Mouse (Mus musculus) liver, adult 2 months (tissue): ENCODE data around the gene Msrb3. TPM values are rescaled to one million over a fixed set of nuclear protein-coding genes. Genes with fewer than 3 reads are reported as not detected.

Experiments
- DNase-seq: peaks from one replicate; pipeline ENCODE4 v3.0.0-alpha.2; 2011; ENCODE audit warnings: low read depth, low spot score; ENCODE audit errors: extremely low read depth
- H3K27ac ChIP-seq: fragments of 200-500 bp; replicated peaks from 2 replicates; pipeline ENCODE4 v1.5.1; 2012; ENCODE audit warnings: low read depth, mild to moderate bottlenecking, control low read depth, inconsistent platforms, low read length; ENCODE audit not compliant: insufficient read depth
- H3K27me3 ChIP-seq: fragments of 200-500 bp; 2 replicates; pipeline ENCODE4 v1.6.1; 2012; ENCODE audit warnings: mild to moderate bottlenecking, moderate library complexity, low read length, inconsistent platforms; ENCODE audit not compliant: control insufficient read depth, insufficient read depth
- H3K36me3 ChIP-seq: fragments of 200-500 bp; 2 replicates; pipeline ENCODE4 v1.6.1; 2012; ENCODE audit warnings: low read length, inconsistent platforms; ENCODE audit not compliant: control insufficient read depth, insufficient read depth
- H3K4me1 ChIP-seq: fragments of 200-500 bp; 2 replicates; pipeline ENCODE4 v1.6.1; 2011; ENCODE audit warnings: low read length; ENCODE audit not compliant: control insufficient read depth, insufficient read depth
- H3K4me3 ChIP-seq: fragments of 200-500 bp; 2 replicates; pipeline ENCODE4 v1.5.1; 2011; ENCODE audit warnings: low read depth, mild to moderate bottlenecking, control low read depth, low read length, moderate library complexity; ENCODE audit not compliant: insufficient read depth
- H3K79me2 ChIP-seq: fragments of 200-500 bp; 2 replicates; pipeline ENCODE4 v1.6.1; 2012; ENCODE audit warnings: inconsistent platforms, mild to moderate bottlenecking, low read length, moderate library complexity; ENCODE audit not compliant: control insufficient read depth, insufficient read depth
- H3K9ac ChIP-seq: fragments of 200-500 bp; 2 replicates; pipeline ENCODE4 v1.6.1; 2012; ENCODE audit warnings: low read depth, mild to moderate bottlenecking, control low read depth, inconsistent platforms, low read length
- CTCF ChIP-seq: fragments of 200-500 bp; IDR thresholded peaks from 2 replicates; pipeline ENCODE4 v1.5.1; 2011; ENCODE audit warnings: low read depth, low read length, control low read depth
- POLR2A ChIP-seq: fragments of 200-500 bp; IDR thresholded peaks from 2 replicates; pipeline ENCODE4 v1.6.1; 2011; ENCODE audit warnings: low read length, control low read depth; ENCODE audit not compliant: insufficient read depth; ENCODE audit errors: extremely low read depth
- whole genome bisulfite sequencing: fragments of 180-500 bp; shearing (Covaris S2); methylation state at CpG from one replicate; pipeline ENCODE4 v1.1.7; 2018; 5-methylcytosine and 5-hydroxymethylcytosine counted together
- polyA plus RNA-seq: library from polyadenylated mRNA; depleted of rRNA; stranded (reverse); fragments of >200 nt; gene quantifications from 2 replicates; pipeline ENCODE4 v1.2.3, GENCODE M21; 2012
- total RNA-seq: library from RNA; depleted of rRNA; stranded (reverse); fragments of >200 nt; gene quantifications from 2 replicates; pipeline ENCODE4 v1.2.3, GENCODE M21; 2014

Msrb3 gene
- total and polyA plus RNA-seq, 2 experiments = 4.1 to 9.5 TPM

- Histone ChIP-seq H3K4me3 (no peak overlapping the region), H3K27me3 (no peaks in the 10 kb centered on the region), H3K36me3 (no peaks in the 10 kb centered on the region), H3K27ac (no peak overlapping the region), H3K4me1 (no peaks in the 10 kb centered on the region), H3K79me2 (no peaks in the 10 kb centered on the region), H3K9ac (no peak overlapping the region)
- TF ChIP-seq CTCF = no peak
- no peak for TF ChIP-seq POLR2A
- 46% methylated on average over 11 of the region's 11 CpGs for WGBS
- peak; percentile 40 for DNase-seq
These were observed 10.1 kb upstream of the Msrb3 start for GRCm38 (mm10) chr10:120908776-120909574.

GRCm38 (mm10) chr10:120904676-120905075, 5.8 kb upstream of the Msrb3 start:
- no peaks in the 10 kb centered on the region for H3K79me2 ChIP-seq
- H3K9ac ChIP-seq = no peak overlapping the region
- TF ChIP-seq CTCF (no peak), POLR2A (no peak)
- H3K27ac ChIP-seq = no peak overlapping the region
- no peaks in the 10 kb centered on the region for H3K27me3 ChIP-seq
- no peaks in the 10 kb centered on the region for H3K4me1 ChIP-seq
- no peak for DNase-seq
- H3K36me3 ChIP-seq = no peaks in the 10 kb centered on the region
- WGBS = 93% methylated on average over 10 of the region's 10 CpGs
- H3K4me3 ChIP-seq = no peak overlapping the region

GRCm38 (mm10) chr10:120903843-120904468, 5.1 kb upstream of the Msrb3 start:
- Histone ChIP-seq H3K4me3 (no peak overlapping the region), H3K9ac (no peak overlapping the region), H3K4me1 (no peaks in the 10 kb centered on the region), H3K27me3 (no peaks in the 10 kb centered on the region), H3K36me3 (no peaks in the 10 kb centered on the region), H3K79me2 (no peaks in the 10 kb centered on the region), H3K27ac (no peak overlapping the region)
- 84% methylated on average over 4 of the region's 4 CpGs for WGBS
- TF ChIP-seq POLR2A = no peak
- TF ChIP-seq CTCF = no peak
- no peak for DNase-seq

GRCm38 (mm10) chr10:120901746-120902145, 2.8 kb upstream of the Msrb3 start:
- H3K9ac ChIP-seq = no peak overlapping the region
- H3K36me3 ChIP-seq = no peaks in the 10 kb centered on the region
- no peak overlapping the region for H3K4me3 ChIP-seq
- WGBS = 80% methylated on average over 9 of the region's 9 CpGs
- peaks cover 2% of the 10 kb centered on the region; the same call in 1 of the 2 replicates for H3K4me1 ChIP-seq
- H3K79me2 ChIP-seq = no peaks in the 10 kb centered on the region
- H3K27ac ChIP-seq = no peak overlapping the region
- no peak for TF ChIP-seq POLR2A
- no peak for TF ChIP-seq CTCF
- peak; percentile 10 for DNase-seq
- no peaks in the 10 kb centered on the region for H3K27me3 ChIP-seq

- H3K4me1 ChIP-seq = peaks cover 2% of the 10 kb centered on the region; the same call in 1 of the 2 replicates
- no peaks in the 10 kb centered on the region for H3K36me3 ChIP-seq
- no peak overlapping the region for H3K4me3 ChIP-seq
- TF ChIP-seq CTCF = no peak
- TF ChIP-seq POLR2A = no peak
- 80% methylated on average over 13 of the region's 13 CpGs for WGBS
- no peak overlapping the region for H3K9ac ChIP-seq
- H3K27ac ChIP-seq = no peak overlapping the region
- no peaks in the 10 kb centered on the region for H3K27me3 ChIP-seq
- DNase-seq = no peak
- no peaks in the 10 kb centered on the region for H3K79me2 ChIP-seq
These were observed 1.2 kb upstream of the Msrb3 start for GRCm38 (mm10) chr10:120900096-120900495.

GRCm38 (mm10) chr10:120898357-120898756, 544 bp downstream of the Msrb3 start:
- peaks cover 10% of the 10 kb centered on the region for H3K4me1 ChIP-seq
- no peaks in the 10 kb centered on the region for H3K27me3 ChIP-seq
- no peaks in the 10 kb centered on the region for H3K36me3 ChIP-seq
- no peaks in the 10 kb centered on the region for H3K79me2 ChIP-seq
- H3K9ac ChIP-seq = peak overlapping the region; percentile 72
- H3K27ac ChIP-seq = peak overlapping the region; percentile 8; the same call in 1 of the 2 replicates
- 2% methylated on average over 49 of the region's 49 CpGs for WGBS
- TF ChIP-seq POLR2A = no peak
- TF ChIP-seq CTCF = no peak
- peak overlapping the region; percentile 69 for H3K4me3 ChIP-seq
- DNase-seq = no peak
